Mouse (Mus musculus) cortical plate, adult 2 months (tissue): Measurements from ENCODE around the gene Trmo. TPM values are rescaled to one million over a fixed set of nuclear protein-coding genes. Genes with fewer than 3 reads are reported as not detected.

ENCODE experiments used
- H3K27ac ChIP-seq: fragments of 200-500 bp; 2 replicates; pipeline ENCODE4 v1.5.1; 2012; ENCODE audit warnings: low read length, control low read depth, inconsistent platforms; ENCODE audit not compliant: insufficient read depth
- H3K4me1 ChIP-seq: fragments of 200-500 bp; 2 replicates; pipeline ENCODE4 v1.6.1; 2011; ENCODE audit warnings: low read length; ENCODE audit not compliant: control insufficient read depth, insufficient read depth
- H3K4me3 ChIP-seq: fragments of 200-500 bp; 2 replicates; pipeline ENCODE4 v1.5.1; 2011; ENCODE audit warnings: mild to moderate bottlenecking, low read length, control low read depth; ENCODE audit not compliant: insufficient read depth
- CTCF ChIP-seq: fragments of 200-500 bp; IDR thresholded peaks from 2 replicates; pipeline ENCODE4 v1.5.1; 2011; ENCODE audit warnings: mild to moderate bottlenecking, control low read depth, low read length; ENCODE audit not compliant: insufficient read depth; ENCODE audit errors: extremely low read depth
- POLR2A ChIP-seq: fragments of 200-500 bp; IDR thresholded peaks from 2 replicates; pipeline ENCODE4 v1.6.1; 2011; ENCODE audit warnings: mild to moderate bottlenecking, low read length, control low read depth; ENCODE audit not compliant: insufficient read depth; ENCODE audit errors: extremely low read depth
- polyA plus RNA-seq: library from polyadenylated mRNA; depleted of rRNA; stranded (reverse); fragments of >200 nt; gene quantifications from 2 replicates; pipeline ENCODE4 v1.2.3, GENCODE M21; 2012

Gene Trmo
- polyA plus RNA-seq, 1 experiment: 5.9 TPM

DNA sequence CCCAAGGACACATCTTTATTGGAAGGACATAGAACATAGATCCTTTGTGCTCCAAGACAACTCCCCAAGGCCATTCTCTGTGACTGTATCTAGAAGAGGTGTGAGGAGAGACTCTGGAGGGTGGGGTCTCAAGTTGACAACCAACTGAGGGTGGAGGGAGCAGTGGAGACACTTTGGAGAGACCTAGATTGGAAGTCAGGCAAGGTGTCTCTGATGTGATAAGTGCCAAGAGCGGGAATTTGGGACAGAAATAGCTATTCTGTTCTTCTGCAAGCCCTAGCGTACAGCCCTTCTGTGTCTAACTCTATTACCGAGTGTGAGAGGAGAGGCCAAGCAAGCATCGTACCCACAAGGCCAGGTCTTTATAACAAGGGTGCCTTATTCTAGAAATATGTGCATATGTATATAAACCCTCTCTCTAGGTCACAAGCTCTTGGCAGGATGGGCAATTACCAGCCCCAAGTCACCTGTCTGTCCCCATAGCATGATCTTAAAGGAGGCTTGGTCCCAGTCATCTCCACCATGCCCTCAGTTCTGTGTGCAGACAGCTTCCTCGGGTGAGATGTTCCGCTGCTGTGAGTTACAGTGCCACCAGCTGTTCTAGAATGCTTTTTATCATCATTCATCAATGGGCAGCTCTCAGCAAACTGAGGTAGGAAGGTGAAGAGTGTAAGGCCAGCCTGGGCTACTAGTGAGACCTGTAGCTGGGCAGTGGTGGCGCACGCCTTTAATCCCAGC, 17.9 kb upstream of the Trmo start:
- TF ChIP-seq CTCF: no peak
- TF ChIP-seq POLR2A: no peak
- Histone ChIP-seq H3K4me1 (no peaks in the 10 kb centered on the region), H3K27ac (no peak overlapping the region), H3K4me3 (no peak overlapping the region)

GRCm38 (mm10) chr4:46404042-46404795, 15.0 kb upstream of the Trmo start:
- no peak overlapping the region for H3K4me3 ChIP-seq
- H3K27ac ChIP-seq: no peak overlapping the region
- no peak for TF ChIP-seq CTCF
- no peak for TF ChIP-seq POLR2A
- H3K4me1 ChIP-seq: no peaks in the 10 kb centered on the region

- H3K4me3 ChIP-seq: no peak overlapping the region
- no peak overlapping the region for H3K27ac ChIP-seq
- no peaks in the 10 kb centered on the region for H3K4me1 ChIP-seq
- TF ChIP-seq CTCF (no peak), POLR2A (no peak)
These were observed 9.6 kb upstream of the Trmo start for GRCm38 (mm10) chr4:46398839-46399238.

GRCm38 (mm10) chr4:46395736-46396135, 6.5 kb upstream of the Trmo start:
- TF ChIP-seq POLR2A: no peak
- Histone ChIP-seq H3K4me3 (no peak overlapping the region), H3K4me1 (no peaks in the 10 kb centered on the region), H3K27ac (no peak overlapping the region)

DNA sequence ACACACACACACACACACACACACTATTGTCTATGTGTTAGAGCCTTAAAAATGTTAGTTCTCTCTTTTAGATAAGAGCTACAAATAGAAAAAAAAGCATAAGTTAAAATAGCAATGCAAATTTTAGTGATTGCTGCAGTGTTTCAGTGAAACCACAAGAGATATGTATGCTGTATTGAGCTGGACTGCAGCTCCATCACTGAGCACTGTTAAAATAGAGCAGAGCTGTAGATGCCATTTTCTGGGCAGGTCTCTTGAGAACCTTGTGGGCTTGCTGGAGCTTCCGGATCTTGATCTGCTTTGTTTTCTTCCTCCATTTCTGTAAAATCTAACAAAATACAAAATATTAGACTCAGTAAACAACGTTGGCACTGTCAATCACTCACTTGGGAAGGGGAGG, 5.2 kb upstream of the Trmo start:
- TF ChIP-seq CTCF (no peak), POLR2A (no peak)
- no peak overlapping the region for H3K27ac ChIP-seq

DNA sequence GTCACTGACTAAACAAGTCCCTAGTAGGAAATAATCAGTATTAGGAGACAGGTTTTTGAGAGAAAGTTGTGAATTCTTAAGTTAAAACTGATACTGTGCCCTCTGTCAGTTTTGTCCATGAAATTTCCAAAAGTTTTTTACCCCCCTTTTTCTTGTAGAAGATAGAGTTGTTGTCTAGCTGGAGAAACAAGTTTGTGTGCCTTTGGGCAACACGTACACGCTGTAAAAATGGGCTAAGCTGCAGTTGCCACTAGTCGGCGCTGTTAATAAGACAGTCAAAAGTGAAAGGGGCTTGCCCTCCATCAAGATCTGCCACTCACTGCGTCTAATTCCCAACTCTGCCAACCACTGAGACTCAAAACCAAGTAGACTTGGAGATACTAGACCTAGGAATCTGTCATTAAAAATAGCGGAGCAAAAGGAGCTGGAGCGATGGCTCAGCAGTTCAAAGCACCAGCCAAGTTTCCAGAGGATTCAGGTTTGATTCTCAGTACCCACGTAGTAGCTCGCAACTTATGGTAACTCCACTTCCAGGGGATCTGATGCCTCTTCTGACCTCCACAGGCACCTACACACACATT, 1.2 kb upstream of the Trmo start:
- TF ChIP-seq CTCF (peak; percentile 72), POLR2A (no peak)
- Histone ChIP-seq H3K4me3 (no peak overlapping the region; the same call in 1 of the 2 replicates), H3K27ac (no peak overlapping the region), H3K4me1 (no peaks in the 10 kb centered on the region)

More for the DNA sequence above, 5.2 kb upstream of the Trmo start:
- Histone ChIP-seq H3K4me3 (no peak overlapping the region), H3K4me1 (no peaks in the 10 kb centered on the region)

DNA sequence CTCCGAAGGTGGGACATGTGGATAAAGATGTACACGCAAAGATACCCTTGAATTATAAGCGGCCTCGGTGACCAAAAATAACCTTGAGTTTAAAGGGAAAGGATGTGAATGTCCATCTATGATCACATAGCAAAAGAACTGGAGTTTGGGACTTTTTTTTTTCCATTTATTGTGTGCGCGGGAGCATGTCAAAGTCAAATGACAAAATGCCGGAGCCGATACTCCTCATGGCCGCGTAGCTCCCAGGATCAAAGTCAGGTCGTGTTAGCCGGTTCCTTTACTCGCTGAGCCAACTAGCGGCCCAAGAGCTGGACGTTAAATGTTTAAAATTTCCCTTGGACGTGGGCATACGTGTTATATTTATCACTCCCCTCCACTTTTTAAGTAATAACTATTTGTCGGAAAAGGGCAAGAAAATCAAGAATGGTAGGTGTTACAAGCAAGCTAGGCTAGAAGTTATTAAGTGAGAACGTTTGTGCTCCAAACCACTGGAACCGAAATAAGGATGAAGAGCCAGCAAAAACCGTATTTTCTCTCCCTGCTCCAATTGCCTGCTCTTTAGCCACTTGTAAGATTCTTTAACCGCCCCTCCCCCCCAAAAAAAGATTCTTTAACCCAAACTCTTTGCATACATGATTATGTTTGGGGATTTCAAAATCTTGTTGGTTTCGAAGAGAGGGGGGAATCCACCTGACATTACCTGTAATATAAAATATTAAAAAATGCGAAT, 540 bp upstream of the Trmo start:
- TF ChIP-seq POLR2A (no peak), CTCF (no peak)

DNA sequence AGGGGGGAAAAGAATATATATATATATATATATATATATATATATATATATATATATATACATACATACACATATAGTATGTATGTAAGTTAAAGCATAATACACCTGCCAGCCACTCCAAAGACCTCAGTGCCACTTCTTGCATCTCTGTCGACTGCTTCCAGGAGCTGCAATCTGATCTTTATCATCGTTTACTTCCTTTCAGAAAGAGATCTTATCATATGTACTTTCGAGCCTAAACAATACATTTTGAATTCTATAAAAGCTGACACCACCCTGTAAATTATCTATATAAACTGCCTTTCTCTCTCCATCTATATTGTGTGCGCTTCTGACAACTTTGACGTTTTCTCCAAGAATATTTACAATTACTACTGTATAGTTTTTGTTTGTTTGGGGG, 681 bp downstream of the Trmo start:
- Histone ChIP-seq H3K27ac (no peak overlapping the region), H3K4me1 (no peaks in the 10 kb centered on the region), H3K4me3 (peak overlapping the region; percentile 46; the same call in 1 of the 2 replicates)
- TF ChIP-seq POLR2A (no peak), CTCF (no peak)

More for the DNA sequence above, 540 bp upstream of the Trmo start:
- Histone ChIP-seq H3K4me1 (no peaks in the 10 kb centered on the region), H3K27ac (peak overlapping the region; percentile 94), H3K4me3 (peak overlapping the region; percentile 46)

GRCm38 (mm10) chr4:46374869-46375368, 14.3 kb downstream of the Trmo start:
- no peak overlapping the region for H3K27ac ChIP-seq
- peak overlapping the region; percentile 17 for H3K4me3 ChIP-seq
- TF ChIP-seq POLR2A (no peak), CTCF (peak; percentile 94)
- no peaks in the 10 kb centered on the region for H3K4me1 ChIP-seq
